Mouse (Mus musculus) heart, adult 8-10 months (tissue): ENCODE measurements at regions not wholly inside any gene's neighbourhood (a gene's known extent, or its start where the extent isn't known, plus 50 kb on each side); places are given as distances from the start of the nearest gene placed in this dataset.

ENCODE experiments used
- DNase-seq: peaks from one replicate; pipeline ENCODE4 v3.0.0; 2022; ENCODE audit warnings: low spot score

DNA sequence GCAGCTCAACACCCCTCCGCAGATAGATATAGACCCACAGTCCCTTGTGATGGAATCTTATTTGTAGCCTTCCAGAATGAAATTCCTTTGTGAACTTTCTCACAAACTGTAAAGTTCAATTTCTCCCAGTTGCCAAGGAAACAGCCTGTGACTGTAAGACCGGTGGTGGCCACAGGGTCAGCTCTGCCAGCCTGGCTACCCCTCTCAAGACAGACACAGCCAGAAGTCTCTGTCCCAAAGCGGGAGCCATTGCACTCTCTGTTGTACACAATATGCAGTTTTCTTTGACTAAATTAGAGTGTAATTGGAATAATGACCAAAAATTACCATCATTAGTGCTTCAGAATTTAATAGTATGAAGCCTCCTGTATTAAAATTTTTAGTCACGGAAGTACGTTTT, 568.8 kb downstream of the 1190002N15Rik start:
- DNase-seq = no peak

DNA sequence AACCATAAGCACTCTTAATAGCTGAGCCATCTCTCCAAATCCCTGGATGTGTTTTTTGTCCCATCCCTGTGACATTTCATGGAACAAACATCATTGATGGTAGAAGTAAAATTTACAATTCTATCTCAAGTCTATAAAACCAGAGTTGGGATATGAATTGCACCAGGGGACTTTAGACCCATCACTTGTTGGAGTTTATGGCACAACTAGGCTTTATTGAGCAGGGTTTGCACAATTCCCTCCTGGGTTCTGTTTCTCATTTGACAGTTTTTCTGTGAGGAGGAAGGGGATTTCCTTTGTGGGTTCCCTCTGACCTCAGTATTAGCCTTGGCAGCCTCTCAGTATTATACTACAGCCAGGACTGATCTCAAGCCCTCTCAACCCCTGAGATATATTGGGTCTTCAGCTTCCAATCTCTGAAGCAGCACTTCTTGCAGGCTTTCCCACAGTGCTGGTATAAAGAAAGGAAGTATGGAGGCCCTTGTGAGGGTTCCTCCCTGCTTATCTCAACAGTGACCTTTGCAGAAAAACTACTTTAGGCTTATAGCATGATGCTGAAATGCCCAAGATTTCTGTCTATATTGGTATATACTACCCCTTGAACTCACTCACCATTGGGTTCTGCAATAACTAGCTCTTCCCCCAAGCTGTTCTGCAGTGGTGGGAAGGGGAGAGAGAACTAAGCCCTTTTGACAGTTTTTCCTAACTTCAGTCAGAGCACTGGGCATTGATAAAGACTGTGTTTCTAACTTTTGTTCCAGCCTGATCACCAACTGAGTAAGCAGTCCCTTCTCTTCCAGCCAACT, 582.4 kb downstream of the 1190002N15Rik start:
- DNase-seq = no peak

DNA sequence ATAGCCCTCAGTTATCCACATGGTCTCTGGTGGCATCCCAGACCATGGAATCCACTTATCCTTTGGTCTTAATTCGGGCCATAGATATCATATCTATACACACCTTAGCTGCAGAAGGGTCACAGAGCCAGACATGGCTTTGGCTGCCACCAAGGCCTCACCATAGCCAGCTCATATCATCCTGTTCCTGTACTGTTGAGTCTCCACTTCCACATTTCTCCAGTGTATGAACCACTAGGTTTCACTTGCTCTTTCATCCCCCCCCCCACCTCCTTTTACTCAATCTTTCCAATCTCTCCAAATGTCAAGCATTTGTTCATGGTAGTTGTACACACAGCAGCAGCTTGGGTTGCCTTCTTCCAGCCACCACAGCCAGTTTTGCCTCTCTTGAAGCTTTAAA, 589.2 kb downstream of the 1190002N15Rik start:
- DNase-seq = no peak

DNA sequence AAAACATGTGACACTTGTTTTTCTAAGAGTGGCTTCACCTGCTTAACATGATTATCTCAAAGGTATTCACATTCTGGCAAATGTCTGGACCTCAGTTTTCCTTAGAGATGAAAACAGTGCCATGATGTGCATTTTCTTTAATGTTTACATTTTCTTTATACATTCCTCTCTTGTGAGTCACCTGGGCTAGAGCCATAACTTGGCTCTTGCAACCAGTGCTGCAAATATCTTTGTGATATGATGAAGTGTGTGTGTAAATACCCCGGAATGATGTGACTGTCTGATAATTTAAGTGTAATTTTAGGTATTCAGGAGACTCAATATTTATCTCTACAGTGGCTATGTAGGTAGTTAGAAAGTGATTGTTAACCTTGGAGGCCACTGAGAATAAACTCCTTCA, 590.8 kb downstream of the 1190002N15Rik start:
- DNase-seq = no peak

DNA sequence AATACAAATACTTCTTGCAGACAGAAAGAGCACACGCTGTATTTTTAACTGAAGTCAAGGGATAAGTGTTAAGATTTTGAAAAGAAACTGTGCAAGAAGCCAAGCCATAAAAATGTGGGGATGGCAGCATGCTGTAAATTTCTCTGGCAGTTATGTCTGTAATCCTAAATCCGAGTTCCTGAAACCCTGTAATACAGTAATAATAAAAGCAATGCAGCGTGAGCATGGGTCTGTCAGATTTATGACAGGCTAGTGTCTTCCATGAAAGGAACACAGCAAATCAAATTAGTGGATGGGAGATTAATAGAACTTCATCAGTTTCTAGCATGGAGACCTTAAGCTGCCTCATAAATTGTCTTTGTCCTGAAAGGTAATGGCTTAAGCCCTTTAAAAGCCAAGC, 597.7 kb downstream of the 1190002N15Rik start:
- no peak for DNase-seq

- DNase-seq = no peak
Observed at GRCm38 (mm10) chr9:93930684-93931083, 607.2 kb downstream of the 1190002N15Rik start.

DNA sequence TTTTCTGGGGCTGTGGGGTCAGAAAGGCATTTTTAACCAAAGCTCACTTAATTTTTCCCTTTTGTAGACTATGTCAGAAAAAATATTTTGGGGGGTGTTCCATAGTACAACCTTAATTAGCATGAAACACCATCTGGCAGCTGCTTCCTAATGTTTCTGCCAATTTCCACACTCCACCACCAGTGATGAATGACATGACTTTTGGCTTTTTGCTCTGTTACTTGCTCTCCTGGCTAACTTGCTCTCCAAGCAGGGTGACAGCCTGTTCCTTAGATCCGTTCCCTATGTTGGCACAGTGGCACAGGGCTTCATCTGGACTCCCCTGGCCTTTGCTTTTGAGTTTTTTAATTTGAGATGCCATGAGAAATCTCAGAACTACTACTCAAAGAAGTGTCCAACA, 648.6 kb downstream of the 1190002N15Rik start:
- no peak for DNase-seq

DNA sequence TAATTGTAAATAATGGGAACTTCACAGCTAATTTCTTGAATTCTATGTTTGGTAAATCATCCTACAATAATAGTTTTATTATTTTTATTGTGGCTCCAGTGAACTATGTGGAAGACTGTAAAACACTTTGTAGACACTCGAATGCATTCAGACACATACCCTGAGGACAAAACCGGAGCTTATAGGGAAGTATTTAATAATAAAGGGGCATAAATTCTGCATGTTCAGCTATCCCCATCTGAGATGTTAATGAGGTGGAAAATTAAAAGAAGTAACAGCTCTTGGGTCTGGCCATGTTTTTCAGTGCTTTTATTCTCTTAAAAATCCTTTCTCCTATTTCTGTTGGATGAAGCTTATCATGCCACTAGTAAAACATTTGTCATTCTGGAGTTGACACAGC, 657.8 kb downstream of the 1190002N15Rik start:
- DNase-seq = no peak

- DNase-seq = no peak
Observed at GRCm38 (mm10) chr9:93879572-93879971, 658.3 kb downstream of the 1190002N15Rik start.

DNA sequence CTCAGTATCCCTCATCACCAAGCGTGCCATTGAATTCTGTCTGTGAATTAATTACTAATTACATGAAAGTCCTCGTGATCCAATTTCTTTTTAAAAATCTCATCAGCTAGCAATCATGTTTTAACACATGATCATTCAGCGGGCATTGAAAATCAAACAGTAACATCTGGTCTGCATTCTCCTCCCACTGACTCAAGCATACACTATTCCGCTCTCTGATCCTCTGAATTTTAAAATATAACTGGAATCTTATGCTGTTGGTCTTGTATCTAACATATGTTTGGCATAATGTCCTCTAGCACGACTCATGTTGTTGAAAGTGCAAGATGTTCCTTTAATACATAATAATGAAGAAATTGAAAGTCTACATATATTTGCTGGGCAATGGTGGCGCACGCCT, 667.1 kb downstream of the 1190002N15Rik start:
- no peak for DNase-seq

DNA sequence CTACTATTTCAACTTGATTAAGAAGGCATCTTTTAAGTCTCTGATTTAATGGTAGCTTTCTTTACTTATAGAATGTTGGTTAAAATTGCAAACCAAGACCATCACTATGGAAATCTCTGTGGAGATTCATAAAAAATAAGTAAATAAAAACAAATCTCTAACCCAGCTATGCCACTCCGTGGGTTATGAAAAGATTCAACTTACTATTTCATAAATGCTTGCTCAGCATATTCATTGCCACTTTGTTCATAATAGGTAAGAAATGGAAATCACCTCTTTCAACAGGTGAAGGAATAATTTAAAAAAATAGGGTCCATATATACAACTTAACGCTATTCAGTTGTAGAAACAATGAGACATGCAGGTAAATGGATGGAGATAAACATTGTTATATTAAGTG, 679.9 kb downstream of the 1190002N15Rik start:
- DNase-seq = no peak

- DNase-seq = no peak
Observed at GRCm38 (mm10) chr9:93846411-93846810, 691.5 kb downstream of the 1190002N15Rik start.

DNA sequence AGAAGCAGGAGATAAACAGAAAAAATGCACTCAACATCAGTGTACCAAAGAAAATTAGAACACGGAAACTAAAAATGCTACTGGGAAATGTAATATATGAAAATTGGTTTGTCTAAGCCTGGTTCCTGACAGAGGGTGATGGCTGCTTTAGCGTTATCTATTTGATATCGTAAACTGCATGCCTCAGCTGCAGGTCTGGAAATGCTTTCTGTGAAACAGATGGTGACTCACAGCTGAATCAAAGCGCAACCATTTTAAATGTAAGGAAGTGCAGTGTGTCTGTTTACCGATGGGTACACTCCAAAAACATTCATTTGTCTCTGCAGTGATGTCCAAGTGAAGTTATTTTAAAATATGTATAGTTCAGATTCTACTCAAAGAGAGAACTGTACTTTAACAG, 694.0 kb downstream of the 1190002N15Rik start:
- no peak for DNase-seq
